Mouse (Mus musculus) A20 (cell line): ENCODE results near the gene Olfr1390.
"Not testable (repeated sequence)": the region's sequence is repeated elsewhere in the genome, so short reads cannot be mapped to it uniquely, and the experiment has no call there.

Source experiments
- DNase-seq: peaks from one replicate; pipeline ENCODE4 v3.0.0-alpha.2; 2011; ENCODE audit warnings: low read depth, low spot score

Olfr1390 gene

GRCm38 (mm10) chr11:49334888-49335287 is at the start of gene Olfr1390:
Gene Olfr1390, plus strand, starts transcription at chr11:49335188.
- no peak for DNase-seq

GRCm38 (mm10) chr11:49287251-49287650 is 47.7 kb upstream of the Olfr1390 start:
- DNase-seq = no peak

DNA sequence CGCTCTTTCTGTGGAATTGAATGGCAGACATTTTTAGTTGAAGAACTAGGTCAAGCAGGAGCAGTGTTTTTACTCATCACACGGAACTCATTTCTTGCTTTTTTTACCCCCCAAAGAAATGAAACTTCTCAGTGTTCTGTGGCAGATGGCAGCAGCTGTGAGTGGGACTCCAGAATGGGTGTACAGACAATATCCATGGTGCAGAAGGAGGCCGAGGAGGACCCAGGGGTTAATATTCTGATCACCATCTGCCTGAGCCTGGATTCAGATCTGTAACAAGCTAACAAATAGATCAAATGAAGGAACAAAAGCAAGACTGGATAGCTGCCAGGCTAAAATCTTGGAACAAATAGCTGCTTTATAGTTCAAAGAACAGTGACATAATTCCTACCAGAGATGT is 42.2 kb upstream of the Olfr1390 start:
- DNase-seq = no peak

GRCm38 (mm10) chr11:49304441-49304840 is 30.5 kb upstream of the Olfr1390 start, which contains the start of gene Olfr10:
Gene Olfr10, plus strand, starts transcription at chr11:49304741.
- no peak for DNase-seq

- DNase-seq = not testable (repeated sequence)
Measured at GRCm38 (mm10) chr11:49308547-49308946, 26.4 kb upstream of the Olfr1390 start.

DNA sequence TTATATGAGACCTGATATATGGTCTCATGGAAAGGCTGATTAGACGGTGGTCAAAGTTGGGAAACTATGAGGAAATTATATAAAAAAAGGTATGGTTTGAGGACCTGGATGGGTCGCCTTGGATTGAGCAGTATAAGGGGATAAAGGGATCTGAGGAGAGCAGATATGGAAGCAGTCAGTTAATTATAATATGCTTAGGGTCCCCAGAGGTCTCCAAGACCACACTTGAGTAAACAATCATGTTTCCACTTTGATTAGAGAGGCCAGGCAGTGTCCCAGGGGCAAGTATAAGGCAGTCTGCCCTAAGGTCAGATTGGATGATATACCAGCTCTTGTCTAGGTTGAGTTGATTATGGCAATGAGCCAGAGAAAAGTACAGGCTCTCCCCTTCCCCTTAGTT is 12.5 kb upstream of the Olfr1390 start, which contains the start of gene Olfr1391:
Gene Olfr1391 (plus strand): TSS at position 301 of the 400 bp plus-strand sequence.
- no peak for DNase-seq

GRCm38 (mm10) chr11:49326726-49327125 is 8.3 kb upstream of the Olfr1390 start:
- DNase-seq = no peak

DNA sequence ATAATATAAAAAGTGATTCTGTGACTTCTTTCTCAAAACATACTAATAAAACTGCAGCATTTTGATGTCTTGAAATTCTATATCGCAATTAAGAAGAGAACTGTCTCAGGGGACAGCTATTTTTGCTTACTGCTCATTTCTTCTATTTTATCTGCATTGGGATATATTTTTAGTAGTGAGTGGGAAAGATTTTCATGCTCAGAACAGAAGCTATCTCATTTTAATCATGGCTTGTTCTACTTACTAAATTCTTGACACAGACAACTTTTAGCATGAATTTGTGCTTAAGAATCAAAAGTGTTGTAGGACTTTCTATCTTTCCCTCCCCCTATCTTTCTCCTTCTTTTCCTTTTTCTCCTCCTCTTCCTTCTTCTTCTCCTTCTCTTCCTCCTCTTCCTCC is 5.3 kb upstream of the Olfr1390 start:
- no peak for DNase-seq

GRCm38 (mm10) chr11:49337150-49337832 is 2.3 kb downstream of the Olfr1390 start:
- no peak for DNase-seq

GRCm38 (mm10) chr11:49383133-49383532 is 48.1 kb downstream of the Olfr1390 start:
- no peak for DNase-seq

- DNase-seq = not testable (repeated sequence)
Measured at GRCm38 (mm10) chr11:49386118-49386517, 51.1 kb downstream of the Olfr1390 start.
